Mouse (Mus musculus): Measurements from ENCODE around the gene Lgals9.

Gene Lgals9

GRCm38 (mm10) chr11:78984483-78985177 is at the start of gene Lgals9:
Gene Lgals9, minus strand, starts transcription at chr11:78984946.
- DNase-seq (ENCODE audit: low spot score in 2 of 2) = peak; percentile 17 to 41

- DNase-seq (ENCODE audit: low spot score in 2 of 2) = no peak
Observed at GRCm38 (mm10) chr11:79033636-79034035, 48.9 kb upstream of the Lgals9 start.

GRCm38 (mm10) chr11:79033021-79033420 is 48.3 kb upstream of the Lgals9 start:
- DNase-seq (ENCODE audit: low spot score in 2 of 2) = no peak

- no peak for DNase-seq (ENCODE audit: low spot score in 2 of 2)
Observed at GRCm38 (mm10) chr11:79031452-79031746, 46.7 kb upstream of the Lgals9 start.

GRCm38 (mm10) chr11:79030570-79031451 is 46.1 kb upstream of the Lgals9 start:
- DNase-seq (ENCODE audit: low spot score in 2 of 2) = peak; percentile 56 to 81

GRCm38 (mm10) chr11:79023751-79024150 is 39.0 kb upstream of the Lgals9 start:
- no peak for DNase-seq (ENCODE audit: low spot score in 2 of 2)

- no peak for DNase-seq (ENCODE audit: low spot score in 2 of 2)
Observed at GRCm38 (mm10) chr11:79023342-79023741, 38.6 kb upstream of the Lgals9 start.

- no peak for DNase-seq (ENCODE audit: low spot score in 2 of 2)
Observed at GRCm38 (mm10) chr11:79022836-79023235, 38.1 kb upstream of the Lgals9 start.

- DNase-seq (ENCODE audit: low spot score in 2 of 2) = no peak
Observed at GRCm38 (mm10) chr11:79020535-79021045, 35.8 kb upstream of the Lgals9 start.

GRCm38 (mm10) chr11:79019839-79020534 is 35.2 kb upstream of the Lgals9 start:
- no peak for DNase-seq (ENCODE audit: low spot score in 2 of 2)

GRCm38 (mm10) chr11:79018954-79019704 is 34.4 kb upstream of the Lgals9 start:
- DNase-seq (ENCODE audit: low spot score in 2 of 2) = peak in 1 of 2 experiments; percentile 59

GRCm38 (mm10) chr11:79017161-79017606 is 32.4 kb upstream of the Lgals9 start:
- DNase-seq (ENCODE audit: low spot score in 2 of 2) = no peak

- DNase-seq (ENCODE audit: low spot score in 2 of 2) = no peak
Observed at GRCm38 (mm10) chr11:79016236-79016635, 31.5 kb upstream of the Lgals9 start.

- DNase-seq (ENCODE audit: low spot score in 2 of 2) = no peak
Observed at GRCm38 (mm10) chr11:79015660-79016215, 31.0 kb upstream of the Lgals9 start.

- no peak for DNase-seq (ENCODE audit: low spot score in 2 of 2)
Observed at GRCm38 (mm10) chr11:79014602-79015325, 30.0 kb upstream of the Lgals9 start.

GRCm38 (mm10) chr11:79013806-79014205 is 29.1 kb upstream of the Lgals9 start:
- no peak for DNase-seq (ENCODE audit: low spot score in 2 of 2)

GRCm38 (mm10) chr11:79013056-79013455 is 28.3 kb upstream of the Lgals9 start:
- no peak for DNase-seq (ENCODE audit: low spot score in 2 of 2)

- no peak for DNase-seq (ENCODE audit: low spot score in 2 of 2)
Observed at GRCm38 (mm10) chr11:79012529-79012928, 27.8 kb upstream of the Lgals9 start.

- DNase-seq (ENCODE audit: low spot score in 2 of 2) = no peak
Observed at GRCm38 (mm10) chr11:79008891-79009290, 24.1 kb upstream of the Lgals9 start.

- DNase-seq (ENCODE audit: low spot score in 2 of 2) = no peak
Observed at GRCm38 (mm10) chr11:79008007-79008775, 23.4 kb upstream of the Lgals9 start.

Data from frontal cortex, postnatal 10 days (tissue).